Comparison of ENCODE assay signal across 7 mouse cellular contexts in genomic region chr7:98071620-98072019, GRCm38 (mm10). TPM values are rescaled to one million over a fixed set of nuclear protein-coding genes. Genes with fewer than 3 reads are reported as not detected.
DNase-seq lines count a peak whose midpoint lies in the region; ATAC-seq lines count a peak whose summit lies in the region.

No protein-coding gene starts in this region.

- no peak overlapping the region for H3K4me2 ChIP-seq in intestine, embryonic 15.5 days (replicated peaks)

- H3K9ac ChIP-seq in intestine, embryonic 15.5 days = no peak overlapping the region

- 35% methylated on average over 5 of the region's 5 CpGs for WGBS in intestine, embryonic 15.5 days
- 39% methylated on average over 5 of the region's 5 CpGs for WGBS in midbrain, embryonic 10.5 days

- no peak overlapping the region for H3K4me3 ChIP-seq in intestine, embryonic 15.5 days (replicated peaks)
- H3K4me3 ChIP-seq in midbrain, embryonic 10.5 days = no peak overlapping the region

- no peaks in the 10 kb centered on the region for H3K4me1 ChIP-seq in intestine, embryonic 15.5 days (replicated peaks)
- no peaks in the 10 kb centered on the region for H3K4me1 ChIP-seq in midbrain, embryonic 10.5 days

- H3K27ac ChIP-seq in intestine, embryonic 15.5 days = no peak overlapping the region
- H3K27ac ChIP-seq in midbrain, embryonic 10.5 days (replicated peaks) = no peak overlapping the region

- peaks cover 5% of the 10 kb centered on the region; the same call in 1 of the 2 replicates for H3K36me3 ChIP-seq in intestine, embryonic 15.5 days
- H3K36me3 ChIP-seq in midbrain, embryonic 10.5 days = peaks cover 29% of the 10 kb centered on the region

- intact Hi-C loops in left cerebral cortex, postnatal 14 days (cut with DNase I) = loop anchor here (5.0 kb wide), 1 partner anchor 46 kb away; the partner anchor contains the start of gene Myo7a

- H3K27me3 ChIP-seq in intestine, embryonic 15.5 days (replicated peaks) = no peaks in the 10 kb centered on the region
- H3K27me3 ChIP-seq in midbrain, embryonic 10.5 days (ENCODE audit: low read depth, poor library complexity, severe bottlenecking) = no peaks in the 10 kb centered on the region

- H3K9me3 ChIP-seq in intestine, embryonic 15.5 days = no peaks in the 10 kb centered on the region
- no peaks in the 10 kb centered on the region for H3K9me3 ChIP-seq in midbrain, embryonic 10.5 days (replicated peaks)

- peak; percentile 80 for ATAC-seq in intestine, embryonic 15.5 days

- peak; percentile 48 for DNase-seq in WW6 (ENCODE audit: low read depth, low spot score)
- DNase-seq in cerebellum, postnatal 10 days = peak; percentile 92 to 94
- peak; percentile 70 to 74 for DNase-seq in frontal cortex, postnatal 36 days (ENCODE audit: low spot score in 2 of 2)
- peak; percentile 63 to 77 for DNase-seq in left cerebral cortex, postnatal 14 days (ENCODE audit: low spot score in 2 of 2)
- DNase-seq in midbrain, embryonic 10.5 days (ENCODE audit: low spot score) = peak; percentile 84
- DNase-seq in skeletal muscle tissue, adult 2 months (ENCODE audit: low read depth, low spot score) = peak; percentile 64

RNA-seq across cellular contexts. Expression of gene Myo7a, which starts 47.7 kb away (rescaled TPM):
- 21.5 and 25.7 TPM in 2 replicates for polyA plus RNA-seq in intestine, embryonic 15.5 days (2015; fragmentation: Nextera tagmentation; extraction: Ambion mirVana)
- total RNA-seq in left cerebral cortex, postnatal 14 days (2021) = 10 to 100 TPM; 12.4 to 13.7 TPM
- polyA plus RNA-seq in midbrain, embryonic 10.5 days (2016; fragmentation: Nextera tagmentation; extraction: Ambion mirVana) = 17.7 and 19.2 TPM in 2 replicates
